Mouse (Mus musculus): ENCODE measurements at regions not wholly inside any gene's neighbourhood (a gene's known extent, or its start where the extent isn't known, plus 50 kb on each side); places are given as distances from the start of the nearest gene placed in this dataset.

- TF ChIP-seq POLR2A (IDR thresholded peaks at IDR 0.05; ENCODE audit: borderline replicate concordance, low read depth, low read length) = no peak
- TF ChIP-seq CTCF (IDR thresholded peaks at IDR 0.05; ENCODE audit: low read depth, low read length) = no peak
- H3K4me3 ChIP-seq (ENCODE audit: insufficient read depth, low read length) = no peak overlapping the region
- H3K4me1 ChIP-seq (ENCODE audit: control insufficient read depth, insufficient read depth, low read length) = no peaks in the 10 kb centered on the region
- no peak overlapping the region for H3K27ac ChIP-seq (ENCODE audit: insufficient read depth, low read depth, low read length)
These were observed 58.9 kb downstream of the Olfr267 start for GRCm38 (mm10) chr4:58728641-58729040.

GRCm38 (mm10) chr4:58726424-58726823 lies 61.1 kb downstream of the Olfr267 start:
- Histone ChIP-seq H3K4me3 (ENCODE audit: insufficient read depth, low read length) (no peak overlapping the region), H3K27ac (ENCODE audit: insufficient read depth, low read depth, low read length) (no peak overlapping the region), H3K4me1 (ENCODE audit: control insufficient read depth, insufficient read depth, low read length) (no peaks in the 10 kb centered on the region)
- TF ChIP-seq CTCF (IDR thresholded peaks at IDR 0.05; ENCODE audit: low read depth, low read length) = no peak
- no peak for TF ChIP-seq POLR2A (IDR thresholded peaks at IDR 0.05; ENCODE audit: borderline replicate concordance, low read depth, low read length)

- Histone ChIP-seq H3K4me1 (ENCODE audit: control insufficient read depth, insufficient read depth, low read length) (no peaks in the 10 kb centered on the region), H3K27ac (ENCODE audit: insufficient read depth, low read depth, low read length) (no peak overlapping the region), H3K4me3 (ENCODE audit: insufficient read depth, low read length) (no peak overlapping the region)
- TF ChIP-seq CTCF (IDR thresholded peaks at IDR 0.05; ENCODE audit: low read depth, low read length) (no peak), POLR2A (IDR thresholded peaks at IDR 0.05; ENCODE audit: borderline replicate concordance, low read depth, low read length) (no peak)
These were observed 64.7 kb downstream of the Olfr267 start for GRCm38 (mm10) chr4:58722772-58723171.

GRCm38 (mm10) chr4:58720682-58721081 lies 66.8 kb downstream of the Olfr267 start:
- no peak for TF ChIP-seq CTCF (IDR thresholded peaks at IDR 0.05; ENCODE audit: low read depth, low read length)
- no peak for TF ChIP-seq POLR2A (IDR thresholded peaks at IDR 0.05; ENCODE audit: borderline replicate concordance, low read depth, low read length)
- Histone ChIP-seq H3K27ac (ENCODE audit: insufficient read depth, low read depth, low read length) (no peak overlapping the region), H3K4me3 (ENCODE audit: insufficient read depth, low read length) (no peak overlapping the region), H3K4me1 (ENCODE audit: control insufficient read depth, insufficient read depth, low read length) (no peaks in the 10 kb centered on the region)

- H3K4me1 ChIP-seq (ENCODE audit: control insufficient read depth, insufficient read depth, low read length) = no peaks in the 10 kb centered on the region
- H3K27ac ChIP-seq (ENCODE audit: insufficient read depth, low read depth, low read length) = no peak overlapping the region
- TF ChIP-seq POLR2A (IDR thresholded peaks at IDR 0.05; ENCODE audit: borderline replicate concordance, low read depth, low read length) (no peak), CTCF (IDR thresholded peaks at IDR 0.05; ENCODE audit: low read depth, low read length) (no peak)
- no peak overlapping the region for H3K4me3 ChIP-seq (ENCODE audit: insufficient read depth, low read length)
These were observed 71.1 kb downstream of the Olfr267 start for GRCm38 (mm10) chr4:58716426-58716825.

- H3K4me1 ChIP-seq (ENCODE audit: control insufficient read depth, insufficient read depth, low read length) = no peaks in the 10 kb centered on the region
- no peak overlapping the region for H3K27ac ChIP-seq (ENCODE audit: insufficient read depth, low read depth, low read length)
- TF ChIP-seq POLR2A (IDR thresholded peaks at IDR 0.05; ENCODE audit: borderline replicate concordance, low read depth, low read length) = no peak
- TF ChIP-seq CTCF (IDR thresholded peaks at IDR 0.05; ENCODE audit: low read depth, low read length) = no peak
- H3K4me3 ChIP-seq (ENCODE audit: insufficient read depth, low read length) = no peak overlapping the region
These were observed 71.7 kb downstream of the Olfr267 start for GRCm38 (mm10) chr4:58715846-58716245.

- TF ChIP-seq CTCF (IDR thresholded peaks at IDR 0.05; ENCODE audit: low read depth, low read length) (no peak), POLR2A (IDR thresholded peaks at IDR 0.05; ENCODE audit: borderline replicate concordance, low read depth, low read length) (no peak)
- H3K27ac ChIP-seq (ENCODE audit: insufficient read depth, low read depth, low read length) = no peak overlapping the region
- H3K4me1 ChIP-seq (ENCODE audit: control insufficient read depth, insufficient read depth, low read length) = no peaks in the 10 kb centered on the region
- H3K4me3 ChIP-seq (ENCODE audit: insufficient read depth, low read length) = no peak overlapping the region
These were observed 73.3 kb downstream of the Olfr267 start for GRCm38 (mm10) chr4:58714221-58714620.

GRCm38 (mm10) chr4:58712875-58713274 lies 74.6 kb downstream of the Olfr267 start:
- Histone ChIP-seq H3K27ac (ENCODE audit: insufficient read depth, low read depth, low read length) (no peak overlapping the region), H3K4me1 (ENCODE audit: control insufficient read depth, insufficient read depth, low read length) (no peaks in the 10 kb centered on the region), H3K4me3 (ENCODE audit: insufficient read depth, low read length) (no peak overlapping the region)
- TF ChIP-seq POLR2A (IDR thresholded peaks at IDR 0.05; ENCODE audit: borderline replicate concordance, low read depth, low read length) (no peak), CTCF (IDR thresholded peaks at IDR 0.05; ENCODE audit: low read depth, low read length) (no peak)

- Histone ChIP-seq H3K27ac (ENCODE audit: insufficient read depth, low read depth, low read length) (no peak overlapping the region), H3K4me3 (ENCODE audit: insufficient read depth, low read length) (no peak overlapping the region), H3K4me1 (ENCODE audit: control insufficient read depth, insufficient read depth, low read length) (no peaks in the 10 kb centered on the region)
- TF ChIP-seq CTCF (IDR thresholded peaks at IDR 0.05; ENCODE audit: low read depth, low read length) = no peak
- no peak for TF ChIP-seq POLR2A (IDR thresholded peaks at IDR 0.05; ENCODE audit: borderline replicate concordance, low read depth, low read length)
These were observed 75.3 kb downstream of the Olfr267 start for GRCm38 (mm10) chr4:58712166-58712565.

GRCm38 (mm10) chr4:58699236-58699798 lies 88.2 kb downstream of the Olfr267 start:
- Histone ChIP-seq H3K27ac (ENCODE audit: insufficient read depth, low read depth, low read length) (no peak overlapping the region), H3K4me1 (ENCODE audit: control insufficient read depth, insufficient read depth, low read length) (no peaks in the 10 kb centered on the region), H3K4me3 (ENCODE audit: insufficient read depth, low read length) (no peak overlapping the region)
- TF ChIP-seq CTCF (IDR thresholded peaks at IDR 0.05; ENCODE audit: low read depth, low read length) = no peak
- no peak for TF ChIP-seq POLR2A (IDR thresholded peaks at IDR 0.05; ENCODE audit: borderline replicate concordance, low read depth, low read length)

- TF ChIP-seq CTCF (IDR thresholded peaks at IDR 0.05; ENCODE audit: low read depth, low read length) (no peak), POLR2A (IDR thresholded peaks at IDR 0.05; ENCODE audit: borderline replicate concordance, low read depth, low read length) (no peak)
- Histone ChIP-seq H3K4me1 (ENCODE audit: control insufficient read depth, insufficient read depth, low read length) (no peaks in the 10 kb centered on the region), H3K4me3 (ENCODE audit: insufficient read depth, low read length) (no peak overlapping the region), H3K27ac (ENCODE audit: insufficient read depth, low read depth, low read length) (no peak overlapping the region)
These were observed 88.7 kb downstream of the Olfr267 start for GRCm38 (mm10) chr4:58698828-58699227.

Measured in bone marrow macrophage, adult 2 months (primary cell).